Mouse (Mus musculus): ENCODE measurements around the gene Calm1. TPM values are rescaled to one million over a fixed set of nuclear protein-coding genes. Genes with fewer than 3 reads are reported as not detected.

The Calm1 gene
- 460 and 502 TPM in 2 replicates for polyA plus RNA-seq (2012; rRNA removed)

GRCm38 (mm10) chr12:100198967-100199660 is at the start of gene Calm1:
Gene Calm1 (plus strand): TSS chr12:100199435.

DNA sequence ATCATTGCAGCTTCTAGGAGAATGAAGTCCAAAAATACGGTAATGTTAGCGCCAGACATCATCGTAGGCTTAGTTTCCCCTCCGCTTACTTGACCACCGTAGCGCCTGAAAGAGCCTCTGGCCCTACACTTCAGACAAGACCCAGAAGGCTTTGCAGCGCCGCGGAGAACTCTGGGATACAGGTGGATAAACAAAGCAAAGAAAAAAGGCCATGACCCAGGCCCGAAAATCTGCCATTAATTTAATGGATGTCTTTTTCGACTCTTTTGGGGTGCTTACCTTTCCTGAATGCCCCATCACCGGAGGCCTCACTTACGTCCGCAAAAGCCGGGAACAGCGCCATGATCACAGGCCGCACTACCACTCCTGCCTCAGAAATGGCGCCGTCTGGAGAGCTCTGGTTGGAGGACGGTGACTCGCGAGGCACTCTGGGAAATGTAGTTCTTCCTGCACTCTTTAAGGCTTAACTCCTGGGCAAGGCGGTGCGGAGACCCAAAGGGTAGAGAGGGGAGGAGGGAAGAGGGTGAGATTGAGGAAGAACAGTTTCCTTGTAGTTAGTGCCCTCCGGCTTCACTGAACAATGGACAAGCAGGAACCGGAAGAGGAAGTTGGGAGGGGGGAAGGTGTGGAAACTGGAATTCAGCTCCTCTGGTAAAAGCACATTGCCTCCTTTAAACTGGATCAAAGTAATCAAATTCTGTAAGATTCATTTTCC is 39.8 kb upstream of the Calm1 start, which contains the start of gene Nrde2:
Gene Nrde2, minus strand, starts transcription at position 393 of the 715 bp plus-strand sequence.

Other genes with a start within 250 kb of the Calm1 start
- 1.8 and 3.8 TPM in 2 replicates for gene Kcnk13, start 234.9 kb upstream of the Calm1 start, polyA plus RNA-seq (2012; rRNA removed)
- gene Psmc1, start 89.3 kb upstream of the Calm1 start, polyA plus RNA-seq (2012; rRNA removed): 33.2 and 34.2 TPM in 2 replicates
- gene Nrde2, start 39.8 kb upstream of the Calm1 start, polyA plus RNA-seq (2012; rRNA removed): 8.0 and 8.6 TPM in 2 replicates